Mouse (Mus musculus) megakaryocyte, embryonic 14.5 days (primary cell): Measurements from ENCODE around the gene Harbi1.

Source experiments
- FLI1 ChIP-seq: IDR thresholded peaks from 2 replicates; pipeline ENCODE4 v1.6.1; 2012; ENCODE audit warnings: low read length, inconsistent platforms, mixed read lengths
- GATA1 ChIP-seq: IDR thresholded peaks from 3 replicates; pipeline ENCODE4 v1.6.1; 2012; ENCODE audit warnings: mixed read lengths, low read length, inconsistent platforms, borderline replicate concordance

- TF ChIP-seq GATA1 (no peak), FLI1 (no peak)
These were observed 45.9 kb upstream of the Harbi1 start for GRCm38 (mm10) chr2:91664780-91665179.
